Mouse (Mus musculus): Measurements from ENCODE around the gene Marveld3. TPM values are rescaled to one million over a fixed set of nuclear protein-coding genes. Genes with fewer than 3 reads are reported as not detected.

Gene Marveld3
- polyA plus RNA-seq, 1 experiment from 2014 or later, result not detected

GRCm38 (mm10) chr8:109958036-109958655, 3.9 kb downstream of the Marveld3 start:
- H3K4me3 ChIP-seq (ENCODE audit: low read depth, low read length), result no peak overlapping the region
- peaks cover 16% of the 10 kb centered on the region for H3K4me1 ChIP-seq (ENCODE audit: control insufficient read depth, insufficient read depth, low read length)
- no peaks in the 10 kb centered on the region for H3K36me3 ChIP-seq (ENCODE audit: control insufficient read depth, insufficient read depth, low read length)
- H3K9me3 ChIP-seq (replicated peaks; ENCODE audit: control insufficient read depth, low read length), result no peaks in the 10 kb centered on the region
- ATAC-seq (replicated peaks; ENCODE audit: insufficient number of reproducible peaks, low FRiP score, low TSS enrichment), result no peak
- peaks cover 31% of the 10 kb centered on the region for H3K27me3 ChIP-seq (ENCODE audit: control insufficient read depth, insufficient read depth, low read length)
- H3K4me2 ChIP-seq, result no peak overlapping the region; the same call in 1 of the 2 replicates
- H3K27ac ChIP-seq (ENCODE audit: low read depth, low read length), result no peak overlapping the region
- 24% methylated on average over 11 of the region's 12 CpGs for WGBS (ENCODE audit: insufficient replicate concordance)
- H3K9ac ChIP-seq (ENCODE audit: low read depth, low read length), result no peak overlapping the region

DNA sequence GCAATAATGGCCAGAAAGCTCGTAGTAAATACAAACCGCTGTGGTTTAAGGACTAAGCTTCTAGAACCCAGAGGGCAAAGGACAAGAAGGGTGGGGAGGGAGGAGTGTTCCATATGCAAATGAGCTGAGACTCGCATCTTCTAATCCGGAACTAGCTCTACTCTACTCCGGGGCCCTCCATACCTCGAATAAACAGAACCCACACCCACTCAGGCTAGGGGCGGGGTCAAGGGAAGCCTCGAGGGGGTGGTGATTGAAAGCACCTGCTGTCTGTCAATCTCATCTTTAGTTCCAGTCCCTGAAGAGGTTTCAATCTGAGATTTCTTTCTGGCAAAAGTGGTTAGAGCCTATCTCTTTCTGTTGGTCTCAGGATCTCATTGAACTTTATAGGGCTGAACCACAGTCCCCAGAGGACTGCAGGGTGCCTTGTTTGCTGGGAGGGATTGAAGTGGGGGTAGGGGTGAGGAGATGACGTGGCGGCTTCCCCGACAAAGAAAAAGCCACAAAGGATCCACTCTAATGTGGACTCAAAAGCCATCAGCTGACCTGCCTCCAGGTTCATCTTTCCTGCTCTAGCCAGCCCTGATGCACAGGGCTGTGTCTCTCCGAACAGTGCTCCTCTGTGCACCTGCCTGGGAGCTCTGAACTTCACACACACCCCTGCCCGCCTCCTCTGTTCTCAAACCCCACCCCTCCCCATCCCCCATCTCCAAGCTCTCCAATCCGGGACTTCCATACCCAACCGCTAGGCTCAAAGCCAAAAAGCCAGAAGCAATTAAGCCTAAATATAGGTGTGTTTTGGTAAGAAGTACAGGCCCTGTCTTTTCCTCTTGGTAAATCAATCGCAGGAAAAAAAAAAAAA, 4.6 kb downstream of the Marveld3 start:
- Histone ChIP-seq H3K4me2 (peak overlapping the region; percentile 53), H3K27ac (ENCODE audit: low read depth, low read length) (no peak overlapping the region), H3K36me3 (ENCODE audit: control insufficient read depth, insufficient read depth, low read length) (no peaks in the 10 kb centered on the region), H3K4me3 (ENCODE audit: low read depth, low read length) (no peak overlapping the region), H3K9me3 (replicated peaks; ENCODE audit: control insufficient read depth, low read length) (no peaks in the 10 kb centered on the region), H3K4me1 (ENCODE audit: control insufficient read depth, insufficient read depth, low read length) (peaks cover 14% of the 10 kb centered on the region), H3K9ac (ENCODE audit: low read depth, low read length) (no peak overlapping the region), H3K27me3 (ENCODE audit: control insufficient read depth, insufficient read depth, low read length) (peaks cover 24% of the 10 kb centered on the region)
- WGBS (ENCODE audit: insufficient replicate concordance), result 10% methylated on average over 16 of the region's 16 CpGs
- no peak for ATAC-seq (replicated peaks; ENCODE audit: insufficient number of reproducible peaks, low FRiP score, low TSS enrichment)

GRCm38 (mm10) chr8:109954486-109954948, 7.5 kb downstream of the Marveld3 start:
- peaks cover 14% of the 10 kb centered on the region for H3K27me3 ChIP-seq (ENCODE audit: control insufficient read depth, insufficient read depth, low read length)
- H3K9me3 ChIP-seq (replicated peaks; ENCODE audit: control insufficient read depth, low read length), result no peaks in the 10 kb centered on the region
- H3K4me3 ChIP-seq (ENCODE audit: low read depth, low read length), result no peak overlapping the region
- ATAC-seq (replicated peaks; ENCODE audit: insufficient number of reproducible peaks, low FRiP score, low TSS enrichment), result no peak
- no peaks in the 10 kb centered on the region for H3K36me3 ChIP-seq (ENCODE audit: control insufficient read depth, insufficient read depth, low read length)
- no peak overlapping the region for H3K27ac ChIP-seq (ENCODE audit: low read depth, low read length)
- no peak overlapping the region for H3K9ac ChIP-seq (ENCODE audit: low read depth, low read length)
- WGBS (ENCODE audit: insufficient replicate concordance), result 55% methylated on average over 13 of the region's 13 CpGs
- no peak overlapping the region for H3K4me2 ChIP-seq
- H3K4me1 ChIP-seq (ENCODE audit: control insufficient read depth, insufficient read depth, low read length), result peaks cover 11% of the 10 kb centered on the region

DNA sequence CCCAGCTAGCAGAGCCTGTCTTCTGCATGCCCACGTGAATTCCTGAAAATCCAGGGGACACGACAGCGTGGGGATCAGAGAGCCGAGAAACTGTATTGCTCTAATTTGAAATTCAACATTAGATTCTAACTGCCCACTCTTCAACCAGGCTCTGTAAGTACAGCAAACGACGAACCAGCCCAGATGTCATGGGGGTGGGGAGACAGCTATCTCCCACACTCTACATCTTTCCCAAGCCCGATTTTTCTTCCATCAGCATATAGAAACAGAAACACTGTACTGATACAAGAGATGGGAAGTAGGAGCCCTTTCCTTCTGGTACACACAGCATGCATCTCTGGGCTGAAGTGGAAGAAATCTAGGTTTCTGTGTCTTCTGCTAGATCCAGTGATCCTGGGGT, 9.8 kb downstream of the Marveld3 start:
- Histone ChIP-seq H3K36me3 (ENCODE audit: control insufficient read depth, insufficient read depth, low read length) (no peaks in the 10 kb centered on the region), H3K9me3 (replicated peaks; ENCODE audit: control insufficient read depth, low read length) (no peaks in the 10 kb centered on the region), H3K27ac (ENCODE audit: low read depth, low read length) (no peak overlapping the region), H3K27me3 (ENCODE audit: control insufficient read depth, insufficient read depth, low read length) (peaks cover 28% of the 10 kb centered on the region), H3K9ac (ENCODE audit: low read depth, low read length) (no peak overlapping the region), H3K4me1 (ENCODE audit: control insufficient read depth, insufficient read depth, low read length) (peaks cover 3% of the 10 kb centered on the region; the same call in 1 of the 2 replicates), H3K4me2 (no peak overlapping the region), H3K4me3 (ENCODE audit: low read depth, low read length) (no peak overlapping the region)
- ATAC-seq (replicated peaks; ENCODE audit: insufficient number of reproducible peaks, low FRiP score, low TSS enrichment), result no peak
- 66% methylated on average over 7 of the region's 7 CpGs for WGBS (ENCODE audit: insufficient replicate concordance)

DNA sequence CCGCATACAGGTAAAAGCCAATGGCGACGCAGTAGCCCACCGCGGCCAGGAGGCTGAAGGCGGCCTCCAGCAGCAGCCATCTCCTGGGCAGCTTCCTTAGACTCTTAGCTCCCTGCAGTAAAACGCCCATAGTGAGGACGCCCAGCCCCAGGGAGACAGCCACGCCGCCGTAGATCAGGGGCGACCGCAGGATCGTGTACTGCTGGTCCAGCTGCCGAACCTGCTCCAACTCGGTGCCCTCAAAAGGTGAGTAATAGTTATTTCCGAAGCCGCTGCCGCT, 13.8 kb downstream of the Marveld3 start:
- H3K4me2 ChIP-seq, result peak overlapping the region; percentile 79
- WGBS (ENCODE audit: insufficient replicate concordance), result 5% methylated on average over 19 of the region's 19 CpGs
- H3K27me3 ChIP-seq (ENCODE audit: control insufficient read depth, insufficient read depth, low read length), result peaks cover 40% of the 10 kb centered on the region
- no peaks in the 10 kb centered on the region for H3K9me3 ChIP-seq (replicated peaks; ENCODE audit: control insufficient read depth, low read length)
- H3K36me3 ChIP-seq (ENCODE audit: control insufficient read depth, insufficient read depth, low read length), result no peaks in the 10 kb centered on the region
- peak overlapping the region; percentile 47 for H3K4me3 ChIP-seq (ENCODE audit: low read depth, low read length)
- no peak overlapping the region for H3K9ac ChIP-seq (ENCODE audit: low read depth, low read length)
- ATAC-seq (replicated peaks; ENCODE audit: insufficient number of reproducible peaks, low FRiP score, low TSS enrichment), result no peak
- no peak overlapping the region for H3K27ac ChIP-seq (ENCODE audit: low read depth, low read length)
- 0 out of 2 replicates have a peak, but pooled peaks cover 3% of the 10 kb centered on the region for H3K4me1 ChIP-seq (ENCODE audit: control insufficient read depth, insufficient read depth, low read length)

DNA sequence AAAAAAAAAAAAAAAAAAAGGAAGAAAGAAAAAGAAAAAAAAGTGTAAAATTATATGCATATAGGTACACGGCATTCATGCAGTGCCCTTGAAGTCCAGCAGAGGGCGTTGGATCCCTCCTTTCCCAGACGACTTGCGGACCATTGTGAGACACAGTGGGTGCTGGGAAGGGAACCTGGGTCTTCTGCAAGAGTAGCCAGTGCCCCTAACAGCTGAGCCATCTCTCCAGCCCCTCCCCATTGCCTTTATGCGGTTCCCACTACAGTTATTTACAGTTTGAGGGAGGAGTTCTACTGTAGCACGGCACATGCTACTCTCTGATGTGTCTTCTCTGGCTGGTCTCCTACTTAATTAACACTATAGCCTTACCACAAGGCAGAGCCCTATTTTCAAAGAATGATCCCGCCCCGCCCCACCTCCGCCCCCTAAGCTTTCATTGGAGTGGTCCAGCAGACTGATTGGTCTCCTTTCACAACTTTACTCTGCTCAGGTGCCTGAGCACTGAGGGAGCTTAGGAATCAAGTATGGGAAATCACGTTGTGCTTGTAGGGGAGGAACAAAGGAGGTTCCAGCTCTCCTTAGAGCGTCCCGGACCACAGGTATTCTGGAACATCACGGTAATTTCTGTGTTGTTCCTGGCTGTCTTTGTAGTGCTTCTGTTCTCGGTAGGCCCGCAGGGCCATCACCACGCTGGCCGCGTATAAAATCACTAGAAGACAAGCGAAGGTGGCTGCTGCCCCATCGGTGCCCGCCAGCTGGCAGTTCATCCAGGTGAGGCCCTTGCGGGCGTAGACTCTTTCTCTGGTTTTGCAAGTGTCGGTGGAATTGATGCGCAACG, 14.3 kb downstream of the Marveld3 start:
- no peaks in the 10 kb centered on the region for H3K36me3 ChIP-seq (ENCODE audit: control insufficient read depth, insufficient read depth, low read length)
- H3K9ac ChIP-seq (ENCODE audit: low read depth, low read length), result 0 out of 2 replicates have a peak overlapping the region, but pooled peaks have one; percentile 16
- 3% methylated on average over 26 of the region's 26 CpGs for WGBS (ENCODE audit: insufficient replicate concordance)
- peak overlapping the region; percentile 79 for H3K4me2 ChIP-seq
- H3K9me3 ChIP-seq (replicated peaks; ENCODE audit: control insufficient read depth, low read length), result no peaks in the 10 kb centered on the region
- 0 out of 2 replicates have a peak, but pooled peaks cover 3% of the 10 kb centered on the region for H3K4me1 ChIP-seq (ENCODE audit: control insufficient read depth, insufficient read depth, low read length)
- H3K27ac ChIP-seq (ENCODE audit: low read depth, low read length), result no peak overlapping the region
- ATAC-seq (replicated peaks; ENCODE audit: insufficient number of reproducible peaks, low FRiP score, low TSS enrichment), result 0 out of 2 replicates have a peak, but pooled peaks have one; percentile 7
- peak overlapping the region; percentile 47 for H3K4me3 ChIP-seq (ENCODE audit: low read depth, low read length)
- H3K27me3 ChIP-seq (ENCODE audit: control insufficient read depth, insufficient read depth, low read length), result peaks cover 40% of the 10 kb centered on the region

DNA sequence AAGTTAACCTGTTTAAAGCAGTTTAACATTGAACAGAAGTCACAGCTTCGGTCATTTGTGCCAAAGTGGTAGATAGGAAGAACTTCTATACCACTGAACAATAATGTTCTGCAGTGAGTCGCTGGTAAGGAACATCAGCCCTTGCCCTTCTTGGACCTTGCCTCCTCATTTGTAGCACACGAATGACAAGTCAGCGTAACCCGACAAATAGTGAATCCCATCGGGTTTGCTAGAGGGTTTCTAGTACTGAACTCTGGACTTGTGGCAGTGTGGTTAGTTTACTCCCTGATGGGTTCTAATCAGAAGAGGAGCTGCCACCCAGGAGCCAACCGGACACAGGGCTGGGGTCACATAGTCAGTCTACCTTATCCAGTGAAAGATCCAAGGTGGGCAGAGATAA, 15.7 kb downstream of the Marveld3 start:
- Histone ChIP-seq H3K9ac (ENCODE audit: low read depth, low read length) (no peak overlapping the region), H3K36me3 (ENCODE audit: control insufficient read depth, insufficient read depth, low read length) (no peaks in the 10 kb centered on the region), H3K4me1 (ENCODE audit: control insufficient read depth, insufficient read depth, low read length) (0 out of 2 replicates have a peak, but pooled peaks cover 3% of the 10 kb centered on the region), H3K27me3 (ENCODE audit: control insufficient read depth, insufficient read depth, low read length) (peaks cover 40% of the 10 kb centered on the region), H3K4me2 (no peak overlapping the region), H3K9me3 (replicated peaks; ENCODE audit: control insufficient read depth, low read length) (no peaks in the 10 kb centered on the region), H3K4me3 (ENCODE audit: low read depth, low read length) (no peak overlapping the region), H3K27ac (ENCODE audit: low read depth, low read length) (no peak overlapping the region)
- WGBS (ENCODE audit: insufficient replicate concordance), result 80% methylated on average over 7 of the region's 7 CpGs
- ATAC-seq (replicated peaks; ENCODE audit: insufficient number of reproducible peaks, low FRiP score, low TSS enrichment), result no peak

DNA sequence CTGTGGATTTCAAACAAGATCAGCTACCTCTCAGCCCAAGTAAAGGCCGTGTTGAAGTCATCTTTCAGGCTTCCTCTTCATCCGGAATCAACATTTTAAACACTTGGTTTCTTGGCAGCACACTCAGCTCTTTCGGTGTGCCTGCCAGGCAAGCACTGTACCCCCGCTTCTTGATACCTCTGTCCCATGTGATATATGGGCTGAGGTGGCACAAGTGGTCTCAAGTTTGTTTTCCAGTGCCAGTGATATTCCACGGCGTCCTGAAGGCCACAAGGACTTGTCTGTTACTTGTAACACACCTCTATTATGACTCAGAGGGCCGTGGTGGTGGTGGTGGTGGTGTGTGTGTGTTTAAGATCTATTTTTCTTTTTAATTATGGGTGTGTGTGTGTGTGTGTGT, 16.3 kb downstream of the Marveld3 start:
- H3K4me3 ChIP-seq (ENCODE audit: low read depth, low read length), result no peak overlapping the region
- 0 out of 2 replicates have a peak, but pooled peaks cover 3% of the 10 kb centered on the region for H3K4me1 ChIP-seq (ENCODE audit: control insufficient read depth, insufficient read depth, low read length)
- no peak overlapping the region for H3K4me2 ChIP-seq
- peaks cover 40% of the 10 kb centered on the region for H3K27me3 ChIP-seq (ENCODE audit: control insufficient read depth, insufficient read depth, low read length)
- no peak overlapping the region for H3K9ac ChIP-seq (ENCODE audit: low read depth, low read length)
- no peak for ATAC-seq (replicated peaks; ENCODE audit: insufficient number of reproducible peaks, low FRiP score, low TSS enrichment)
- H3K27ac ChIP-seq (ENCODE audit: low read depth, low read length), result no peak overlapping the region
- H3K36me3 ChIP-seq (ENCODE audit: control insufficient read depth, insufficient read depth, low read length), result no peaks in the 10 kb centered on the region
- 81% methylated on average over 7 of the region's 7 CpGs for WGBS (ENCODE audit: insufficient replicate concordance)
- H3K9me3 ChIP-seq (replicated peaks; ENCODE audit: control insufficient read depth, low read length), result no peaks in the 10 kb centered on the region
